Mouse (Mus musculus) ES-E14 (cell line): Measurements from ENCODE around the gene Rundc3a.

Experiments
- CHD2 ChIP-seq: IDR thresholded peaks from 2 replicates; pipeline ENCODE4 v1.6.1; 2014; ENCODE audit warnings: mild to moderate bottlenecking, low read depth, low read length, inconsistent platforms
- MAFK ChIP-seq: IDR thresholded peaks from 2 replicates; pipeline ENCODE4 v1.6.1; 2014; ENCODE audit warnings: mild to moderate bottlenecking, low read depth, low read length, inconsistent platforms; ENCODE audit not compliant: insufficient read depth

GRCm38 (mm10) chr11:102356636-102357350 lies 36.4 kb upstream of the Rundc3a start:
- TF ChIP-seq CHD2 (no peak), MAFK (no peak)
